Mouse (Mus musculus) thymus, adult 2 months (tissue): ENCODE measurements around the gene Gm26620. TPM values are rescaled to one million over a fixed set of nuclear protein-coding genes. Genes with fewer than 3 reads are reported as not detected.

Source experiments
- DNase-seq: peaks from one replicate; pipeline ENCODE4 v3.0.0; 2021
- H3K27ac ChIP-seq: fragments of 200-500 bp; 2 replicates; pipeline ENCODE4 v1.5.1; 2012; ENCODE audit warnings: low read length, control low read depth; ENCODE audit not compliant: control insufficient read depth, insufficient read depth
- H3K27me3 ChIP-seq: fragments of 200-500 bp; 2 replicates; pipeline ENCODE4 v1.6.1; 2012; ENCODE audit warnings: mild to moderate bottlenecking, low read length, moderate library complexity, mixed read lengths; ENCODE audit not compliant: control insufficient read depth, insufficient read depth
- H3K36me3 ChIP-seq: fragments of 200-500 bp; 2 replicates; pipeline ENCODE4 v1.6.1; 2012; ENCODE audit warnings: mild to moderate bottlenecking, low read length, moderate library complexity; ENCODE audit not compliant: control insufficient read depth, insufficient read depth
- H3K4me1 ChIP-seq: fragments of 200-500 bp; replicated peaks from 2 replicates; pipeline ENCODE4 v1.6.1; 2012; ENCODE audit warnings: low read length; ENCODE audit not compliant: control insufficient read depth, insufficient read depth
- H3K4me3 ChIP-seq: fragments of 200-500 bp; 2 replicates; pipeline ENCODE4 v1.5.1; 2012; ENCODE audit warnings: mild to moderate bottlenecking, low read length, control low read depth, moderate library complexity; ENCODE audit not compliant: control insufficient read depth, insufficient read depth
- CTCF ChIP-seq: fragments of 200-500 bp; IDR thresholded peaks from 2 replicates; pipeline ENCODE4 v1.5.1; 2012; ENCODE audit warnings: mild to moderate bottlenecking, control low read depth, low read length, moderate library complexity, borderline replicate concordance; ENCODE audit not compliant: control insufficient read depth, poor library complexity, insufficient read depth; ENCODE audit errors: extremely low read depth
- POLR2A ChIP-seq: fragments of 200-500 bp; IDR thresholded peaks from 2 replicates; pipeline ENCODE4 v1.6.1; 2012; ENCODE audit warnings: mild to moderate bottlenecking, low read length, control low read depth, moderate library complexity; ENCODE audit not compliant: control insufficient read depth, poor library complexity, insufficient read depth; ENCODE audit errors: extremely low read depth
- WGBS: fragments of 180-500 bp; shearing (Covaris S2); methylation state at CpG from one replicate; pipeline ENCODE4 v1.1.7; 2018; 5-methylcytosine and 5-hydroxymethylcytosine counted together
- polyA plus RNA-seq: library from polyadenylated mRNA; depleted of rRNA; stranded (reverse); fragments of >200 nt; gene quantifications from 2 replicates; pipeline ENCODE4 v1.2.3, GENCODE M21; 2012

Gene Gm26620
- polyA plus RNA-seq, 1 experiment = 0.26 TPM

DNA sequence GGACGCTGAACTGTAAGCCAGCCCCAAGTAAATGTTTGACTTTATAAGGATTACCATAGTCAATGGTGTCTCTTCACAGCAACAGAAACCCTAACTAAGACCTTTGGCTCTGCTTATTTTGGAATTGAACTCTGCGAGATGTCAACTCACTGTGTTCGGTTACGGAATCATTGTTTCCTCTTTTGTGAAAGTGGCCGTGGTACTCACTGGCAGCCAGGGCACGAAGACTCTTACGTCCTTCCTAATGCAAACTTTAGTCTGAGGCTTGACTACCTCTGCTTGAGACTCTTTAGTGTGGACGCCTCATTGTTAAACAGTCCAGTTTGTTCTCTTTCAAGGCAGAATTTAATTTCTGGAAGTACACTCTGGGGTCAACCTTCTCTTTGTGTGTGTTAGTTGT is 34.4 kb downstream of the Gm26620 start:
- no peaks in the 10 kb centered on the region for H3K36me3 ChIP-seq
- H3K27me3 ChIP-seq = no peaks in the 10 kb centered on the region
- TF ChIP-seq POLR2A (no peak), CTCF (no peak)
- H3K4me1 ChIP-seq = 0 out of 2 replicates have a peak, but pooled peaks cover 3% of the 10 kb centered on the region
- H3K27ac ChIP-seq = no peak overlapping the region
- 95% methylated on average over 8 of the region's 8 CpGs for WGBS
- no peak for DNase-seq
- H3K4me3 ChIP-seq = no peak overlapping the region

DNA sequence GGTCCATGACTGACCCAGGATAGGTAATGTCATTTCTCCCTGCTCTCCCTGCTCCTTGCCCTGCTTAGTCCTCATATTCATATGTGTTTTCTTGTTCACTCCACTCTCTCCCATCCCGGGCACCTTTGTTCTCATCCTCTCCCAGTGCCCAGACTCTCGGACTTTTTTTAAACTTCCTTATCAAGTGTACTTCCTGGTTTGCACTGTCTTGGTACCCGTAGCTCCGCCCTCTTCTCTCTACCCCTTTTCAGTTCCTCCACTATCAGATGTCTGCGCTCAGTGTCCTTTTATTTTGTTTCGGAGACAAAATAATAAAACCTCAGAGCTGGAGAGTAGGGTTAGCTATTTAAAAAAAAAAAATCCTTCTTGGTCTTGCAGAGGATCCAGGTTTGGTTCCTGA is 39.6 kb downstream of the Gm26620 start:
- Histone ChIP-seq H3K4me3 (no peak overlapping the region), H3K4me1 (peaks cover 5% of the 10 kb centered on the region; the same call in 1 of the 2 replicates), H3K27me3 (no peaks in the 10 kb centered on the region), H3K27ac (no peak overlapping the region), H3K36me3 (no peaks in the 10 kb centered on the region)
- WGBS = 33% methylated on average over 6 of the region's 6 CpGs
- TF ChIP-seq POLR2A (no peak), CTCF (no peak)
- DNase-seq = peak; percentile 28

DNA sequence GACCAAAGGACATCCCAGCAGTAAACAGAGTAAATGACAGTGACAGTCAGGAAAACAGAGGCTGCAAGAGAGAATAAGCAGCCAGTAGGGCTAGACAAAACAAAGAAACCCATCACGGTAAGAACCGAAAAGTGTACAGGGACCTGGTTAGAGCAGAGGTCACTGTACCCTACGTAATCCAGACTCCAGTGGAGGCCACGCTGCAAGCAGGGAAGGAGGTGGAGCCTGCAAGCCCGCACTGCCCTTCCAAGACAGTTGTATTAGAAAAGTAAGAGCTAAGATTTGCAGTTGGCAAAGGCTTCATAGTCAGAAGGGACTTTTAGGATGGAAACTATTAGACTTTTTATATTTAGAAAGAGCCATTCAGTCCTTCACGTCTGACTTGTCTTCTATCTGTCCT is 42.1 kb downstream of the Gm26620 start:
- TF ChIP-seq CTCF (no peak), POLR2A (no peak)
- DNase-seq = no peak
- no peaks in the 10 kb centered on the region for H3K36me3 ChIP-seq
- peaks cover 5% of the 10 kb centered on the region; the same call in 1 of the 2 replicates for H3K4me1 ChIP-seq
- no peak overlapping the region for H3K4me3 ChIP-seq
- 88% methylated on average over 6 of the region's 6 CpGs for WGBS
- H3K27me3 ChIP-seq = no peaks in the 10 kb centered on the region
- H3K27ac ChIP-seq = no peak overlapping the region

DNA sequence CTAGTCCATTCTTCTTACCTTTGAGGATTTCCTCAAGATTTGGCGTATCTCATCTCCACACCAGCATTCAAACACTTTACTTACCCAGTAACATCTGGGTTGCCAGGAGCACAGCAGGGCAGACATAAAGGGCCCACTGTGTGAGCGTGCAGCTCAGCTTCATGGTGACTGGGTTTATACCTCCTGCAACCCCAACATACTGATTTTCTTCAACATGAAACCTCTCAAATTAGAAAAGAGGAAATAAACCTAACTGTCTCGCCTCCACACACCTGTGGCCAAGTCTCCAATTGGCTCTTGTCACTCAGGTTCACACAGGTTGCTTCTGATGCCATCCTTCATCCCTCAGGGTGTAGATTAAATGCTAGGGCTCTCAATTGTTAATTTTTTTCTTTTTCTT is 42.5 kb downstream of the Gm26620 start, which contains the start of gene Fcrla:
TSS of gene Fcrla (minus strand) at position 206 of the 400 bp plus-strand sequence.
- no peak for TF ChIP-seq CTCF
- TF ChIP-seq POLR2A = no peak
- H3K4me3 ChIP-seq = no peak within 1 kb of the TSS
- no peaks in the 10 kb centered on the region for H3K36me3 ChIP-seq
- DNase-seq = no peak
- peak within 1 kb of the TSS; percentile 56; the same call in 1 of the 2 replicates for H3K27ac ChIP-seq
- H3K4me1 ChIP-seq = peaks cover 5% of the 10 kb centered on the region; the same call in 1 of the 2 replicates
- 82% methylated on average over 3 of the region's 3 CpGs for WGBS
- no peaks in the 10 kb centered on the region for H3K27me3 ChIP-seq

DNA sequence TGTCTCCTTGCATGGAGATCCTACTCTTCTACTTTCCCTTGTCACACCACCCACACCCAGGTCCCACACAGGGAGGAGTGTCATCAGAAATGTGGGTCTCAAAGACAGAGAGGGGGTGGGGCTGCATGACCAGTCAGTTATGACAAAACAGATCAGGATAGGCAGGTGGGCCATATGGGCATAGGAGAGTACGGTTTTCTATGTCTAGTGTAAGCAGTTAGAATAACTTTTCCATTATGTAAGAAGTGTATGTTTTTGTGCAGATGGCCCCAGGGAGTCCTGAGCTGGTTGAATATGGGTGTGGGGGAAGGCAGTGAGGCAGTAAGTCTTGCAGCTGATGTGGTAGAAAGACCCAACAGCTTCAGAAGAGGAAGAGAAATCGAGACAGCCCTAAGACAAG is 43.6 kb downstream of the Gm26620 start:
- WGBS = 53% methylated on average over 2 of the region's 2 CpGs
- no peak for DNase-seq
- Histone ChIP-seq H3K4me3 (no peak overlapping the region), H3K27ac (peak overlapping the region; percentile 56; the same call in 1 of the 2 replicates), H3K27me3 (no peaks in the 10 kb centered on the region), H3K4me1 (peaks cover 5% of the 10 kb centered on the region; the same call in 1 of the 2 replicates), H3K36me3 (no peaks in the 10 kb centered on the region)
- no peak for TF ChIP-seq POLR2A
- no peak for TF ChIP-seq CTCF

DNA sequence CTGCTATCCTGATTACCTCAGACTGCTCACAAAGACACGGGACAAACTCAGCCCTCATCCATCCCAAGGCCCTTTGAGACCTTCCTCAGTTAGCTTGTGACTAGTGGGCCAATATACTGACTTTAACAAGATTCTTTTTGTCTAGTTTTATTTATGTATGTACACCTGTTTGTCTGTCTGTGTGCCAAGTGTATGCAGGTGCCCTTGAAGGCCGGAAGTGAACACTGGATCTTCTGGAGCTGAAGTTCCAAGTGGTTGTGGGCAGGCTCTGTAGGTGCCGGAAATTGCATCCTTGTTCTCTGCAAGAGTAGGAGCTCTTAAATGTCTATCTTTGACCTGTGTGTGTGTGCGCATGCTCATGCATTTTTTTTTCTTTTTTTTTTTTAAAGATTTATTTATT is 44.4 kb downstream of the Gm26620 start:
- WGBS = 95% methylated on average over 4 of the region's 4 CpGs
- H3K27me3 ChIP-seq = no peaks in the 10 kb centered on the region
- no peaks in the 10 kb centered on the region for H3K36me3 ChIP-seq
- no peak overlapping the region for H3K27ac ChIP-seq
- no peak for DNase-seq
- H3K4me3 ChIP-seq = no peak overlapping the region
- TF ChIP-seq CTCF (no peak), POLR2A (no peak)
- peaks cover 3% of the 10 kb centered on the region; the same call in 1 of the 2 replicates for H3K4me1 ChIP-seq

DNA sequence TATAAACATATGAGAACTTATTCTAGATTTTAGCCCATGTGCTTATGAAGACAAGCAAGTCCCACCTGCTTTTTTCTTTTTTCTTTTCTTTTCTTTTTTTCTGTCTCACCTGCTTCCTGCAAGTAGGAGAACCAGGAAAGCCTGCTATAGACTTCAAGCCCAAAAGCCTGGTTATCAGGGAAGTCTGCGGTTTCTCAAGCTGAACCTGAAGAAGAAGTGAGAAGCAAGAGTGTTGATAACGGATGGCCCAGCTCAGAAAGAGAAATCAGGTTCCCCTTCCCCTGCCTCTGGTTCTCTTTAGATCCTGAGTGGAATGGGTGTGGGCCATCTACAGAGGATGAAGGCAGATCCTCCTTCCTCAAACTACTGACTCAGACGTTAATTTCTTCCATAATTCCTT is 47.2 kb downstream of the Gm26620 start:
- no peak for TF ChIP-seq CTCF
- no peak for TF ChIP-seq POLR2A
- H3K27ac ChIP-seq = no peak overlapping the region
- H3K27me3 ChIP-seq = no peaks in the 10 kb centered on the region
- H3K4me3 ChIP-seq = no peak overlapping the region
- 55% methylated on average over 3 of the region's 3 CpGs for WGBS
- DNase-seq = no peak
- no peaks in the 10 kb centered on the region for H3K36me3 ChIP-seq
- peaks cover 3% of the 10 kb centered on the region for H3K4me1 ChIP-seq
